Mouse (Mus musculus): ENCODE measurements around the gene Kdm4c. TPM values are rescaled to one million over a fixed set of nuclear protein-coding genes. Genes with fewer than 3 reads are reported as not detected.

Kdm4c gene
- polyA plus RNA-seq (2012; rRNA removed) = 2.2 and 2.5 TPM in 2 replicates

DNA sequence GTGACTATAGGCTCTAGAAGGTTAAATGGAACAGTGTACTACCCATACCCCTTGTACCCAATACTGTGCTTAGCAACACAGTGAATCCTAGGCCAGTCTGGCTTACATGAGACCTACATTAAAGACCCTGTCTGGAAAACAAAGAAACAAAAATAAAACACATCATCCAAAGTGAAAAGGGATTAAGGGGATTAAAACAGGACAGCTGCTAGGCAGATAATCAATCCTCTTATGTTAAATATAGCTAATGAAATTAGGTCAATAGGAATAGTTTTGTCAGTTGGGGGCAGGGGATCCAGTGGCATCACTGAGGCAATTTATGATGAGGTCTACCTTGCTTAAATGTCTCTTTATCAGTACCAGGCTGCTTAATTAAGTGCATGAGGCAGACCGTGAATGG is at the start of gene Kdm4c:
Gene Kdm4c (plus strand): TSS at position 322 of the 400 bp plus-strand sequence.

Other genes with a start within 250 kb of the Kdm4c start
- 0.02 TPM in 2 replicates for gene Frmd3, start 229.1 kb upstream of the Kdm4c start, polyA plus RNA-seq (2012; rRNA removed)

Measured in liver, embryonic 14 days (tissue).